Mouse (Mus musculus) MEL (cell line): ENCODE measurements at regions not wholly inside any gene's neighbourhood (a gene's known extent, or its start where the extent isn't known, plus 50 kb on each side); places are given as distances from the start of the nearest gene placed in this dataset.

ENCODE experiments used
- DNase-seq: peaks from one replicate; pipeline ENCODE4 v3.0.0; 2011; ENCODE audit warnings: low read depth, low spot score
- H3K27ac ChIP-seq: 2 replicates; pipeline ENCODE4 v1.5.1; 2012; ENCODE audit warnings: low read depth, mild to moderate bottlenecking, control low read depth, low read length, moderate library complexity; ENCODE audit not compliant: control insufficient read depth
- H3K27me3 ChIP-seq, 2 experiments: fragments of 150-350 bp in 1 of 2; sonication (generic) in 1 of 2; 2 replicates each; pipeline ENCODE4 v1.6.1; 2012; ENCODE audit warnings: low read length in 2 of 2, mild to moderate bottlenecking in 2 of 2, improper control_type of control experiment in 1 of 2, moderate library complexity in 1 of 2; ENCODE audit not compliant: insufficient read depth in 2 of 2, control insufficient read depth in 1 of 2
- H3K36me3 ChIP-seq, 2 experiments: 2 replicates each; pipeline ENCODE4 v1.6.1; 2012 to 2014; ENCODE audit warnings: low read length in 2 of 2, improper control_type of control experiment in 1 of 2, inconsistent platforms in 1 of 2, mild to moderate bottlenecking in 1 of 2; ENCODE audit not compliant: insufficient read depth in 2 of 2, control insufficient read depth in 1 of 2
- H3K4me1 ChIP-seq, 2 experiments: fragments of 150-350 bp in 1 of 2; sonication (generic) in 1 of 2; 2 replicates each; pipeline ENCODE4 v1.6.1; 2012; ENCODE audit warnings: low read length in 2 of 2, improper control_type of control experiment in 1 of 2, mild to moderate bottlenecking in 1 of 2; ENCODE audit not compliant: insufficient read depth in 2 of 2, control insufficient read depth in 1 of 2
- H3K4me3 ChIP-seq, 2 experiments: fragments of 150-350 bp in 1 of 2; sonication (generic) in 1 of 2; 2 replicates each; pipeline ENCODE4 v1.5.1; 2012; ENCODE audit warnings: low read depth in 2 of 2, low read length in 2 of 2, mild to moderate bottlenecking in 2 of 2, moderate library complexity in 2 of 2, control low read depth in 1 of 2, improper control_type of control experiment in 1 of 2; ENCODE audit not compliant: control insufficient read depth in 1 of 2, insufficient read depth in 1 of 2
- H3K79me2 ChIP-seq: 2 replicates; pipeline ENCODE4 v1.6.1; 2012; ENCODE audit warnings: mild to moderate bottlenecking, low read length, moderate library complexity; ENCODE audit not compliant: control insufficient read depth, poor library complexity, insufficient read depth
- H3K9ac ChIP-seq: 2 replicates; pipeline ENCODE4 v1.6.1; 2012; ENCODE audit warnings: low read depth, mild to moderate bottlenecking, control low read depth, low read length, moderate library complexity; ENCODE audit not compliant: control insufficient read depth, poor library complexity, severe bottlenecking
- H3K9me3 ChIP-seq: fragments of 150-350 bp; sonication (generic); replicated peaks from 2 replicates; pipeline ENCODE4 v1.6.1; 2012; ENCODE audit warnings: mild to moderate bottlenecking, low read length, improper control_type of control experiment, moderate library complexity; ENCODE audit not compliant: insufficient read depth
- BHLHE40 ChIP-seq: IDR thresholded peaks from 2 replicates; pipeline ENCODE4 v1.6.1; 2012; ENCODE audit warnings: low read depth, mild to moderate bottlenecking, inconsistent platforms, low read length, improper control_type of control experiment, borderline replicate concordance
- CHD1 ChIP-seq: IDR thresholded peaks from 2 replicates; pipeline ENCODE4 v1.6.1; 2012; ENCODE audit warnings: low read depth, mild to moderate bottlenecking, inconsistent platforms, low read length, improper control_type of control experiment
- CHD2 ChIP-seq: IDR thresholded peaks from 2 replicates; pipeline ENCODE4 v1.6.1; 2011; ENCODE audit warnings: low read length, improper control_type of control experiment
- ELF1 ChIP-seq: IDR thresholded peaks from 2 replicates; pipeline ENCODE4 v1.6.1; 2014; ENCODE audit warnings: low read depth, mild to moderate bottlenecking, inconsistent platforms, low read length, improper control_type of control experiment, moderate library complexity
- GABPA ChIP-seq: IDR thresholded peaks from 2 replicates; pipeline ENCODE4 v1.6.1; 2012; ENCODE audit warnings: low read depth, mild to moderate bottlenecking, inconsistent platforms, low read length, improper control_type of control experiment, moderate library complexity
- HCFC1 ChIP-seq: IDR thresholded peaks from 2 replicates; pipeline ENCODE4 v1.6.1; 2012; ENCODE audit warnings: low read depth, mild to moderate bottlenecking, inconsistent platforms, low read length, improper control_type of control experiment, moderate library complexity
- JUND ChIP-seq: IDR thresholded peaks from 2 replicates; pipeline ENCODE4 v1.6.1; 2011; ENCODE audit warnings: low read depth, mild to moderate bottlenecking, improper control_type of control experiment, low read length
- MAFK ChIP-seq: IDR thresholded peaks from 2 replicates; pipeline ENCODE4 v1.6.1; 2011; ENCODE audit warnings: low read depth, mild to moderate bottlenecking, low read length, improper control_type of control experiment, borderline replicate concordance
- MAX ChIP-seq: IDR thresholded peaks from 2 replicates; pipeline ENCODE4 v1.6.1; 2011; ENCODE audit warnings: low read length, improper control_type of control experiment
- MEF2A ChIP-seq: IDR thresholded peaks from 2 replicates; pipeline ENCODE4 v1.6.1; 2014; ENCODE audit warnings: low read depth, mild to moderate bottlenecking, inconsistent platforms, low read length, improper control_type of control experiment; ENCODE audit not compliant: poor library complexity, insufficient replicate concordance, severe bottlenecking; ENCODE audit errors: extremely low read depth
- MYB ChIP-seq: IDR thresholded peaks from 2 replicates; pipeline ENCODE4 v1.6.1; 2011; ENCODE audit warnings: mild to moderate bottlenecking, low read depth, low read length, improper control_type of control experiment
- NELFE ChIP-seq: IDR thresholded peaks from 2 replicates; pipeline ENCODE4 v1.6.1; 2011; ENCODE audit warnings: low read depth, low read length, improper control_type of control experiment
- NRF1 ChIP-seq: IDR thresholded peaks from 2 replicates; pipeline ENCODE4 v1.6.1; 2014; ENCODE audit warnings: low read depth, mild to moderate bottlenecking, inconsistent platforms, low read length, improper control_type of control experiment, moderate library complexity; ENCODE audit not compliant: poor library complexity, insufficient read depth, severe bottlenecking
- RAD21 ChIP-seq: IDR thresholded peaks from 2 replicates; pipeline ENCODE4 v1.6.1; 2011; ENCODE audit warnings: mild to moderate bottlenecking, low read depth, low read length, improper control_type of control experiment
- RCOR1 ChIP-seq: IDR thresholded peaks from 2 replicates; pipeline ENCODE4 v1.6.1; 2012; ENCODE audit warnings: low read depth, mild to moderate bottlenecking, inconsistent platforms, low read length, improper control_type of control experiment
- SIN3A ChIP-seq: IDR thresholded peaks from 2 replicates; pipeline ENCODE4 v1.6.1; 2012; ENCODE audit warnings: low read length, improper control_type of control experiment, inconsistent platforms
- SMC3 ChIP-seq: IDR thresholded peaks from 2 replicates; pipeline ENCODE4 v1.6.1; 2011; ENCODE audit warnings: low read depth, low read length, improper control_type of control experiment
- USF1 ChIP-seq: IDR thresholded peaks from 2 replicates; pipeline ENCODE4 v1.6.1; 2014; ENCODE audit warnings: low read depth, mild to moderate bottlenecking, inconsistent platforms, low read length, improper control_type of control experiment, moderate library complexity
- ZNF384 ChIP-seq: IDR thresholded peaks from 2 replicates; pipeline ENCODE4 v1.6.1; 2012; ENCODE audit warnings: low read depth, mild to moderate bottlenecking, inconsistent platforms, low read length, improper control_type of control experiment

DNA sequence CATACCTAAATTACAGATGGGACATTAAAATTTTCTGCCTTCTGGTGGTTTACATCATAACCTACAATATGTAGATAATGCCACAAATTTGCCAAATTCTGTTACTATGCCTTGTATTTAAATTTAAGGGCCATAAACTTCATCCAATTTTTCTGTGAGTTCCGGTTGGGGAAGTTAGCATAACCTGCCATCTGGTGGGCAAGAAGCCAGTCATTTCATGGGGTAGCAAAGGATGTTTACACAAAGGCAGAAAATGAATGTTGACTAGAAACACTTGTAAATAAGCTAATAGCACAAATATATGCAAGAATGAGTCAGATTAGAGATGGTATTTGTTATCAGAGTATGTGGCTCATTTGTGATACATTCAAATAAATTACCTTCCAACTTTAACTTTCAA lies 415.2 kb downstream of the Tecrl start:
- no peaks in the 10 kb centered on the region for H3K79me2 ChIP-seq
- H3K36me3 ChIP-seq = no peaks in the 10 kb centered on the region
- H3K27ac ChIP-seq = no peak overlapping the region
- H3K4me1 ChIP-seq = no peaks in the 10 kb centered on the region
- no peak overlapping the region for H3K9ac ChIP-seq
- H3K9me3 ChIP-seq = no peaks in the 10 kb centered on the region
- H3K4me3 ChIP-seq = no peak overlapping the region
- no peaks in the 10 kb centered on the region for H3K27me3 ChIP-seq
- TF ChIP-seq HCFC1 (no peak), SIN3A (no peak)
- no peak for DNase-seq

DNA sequence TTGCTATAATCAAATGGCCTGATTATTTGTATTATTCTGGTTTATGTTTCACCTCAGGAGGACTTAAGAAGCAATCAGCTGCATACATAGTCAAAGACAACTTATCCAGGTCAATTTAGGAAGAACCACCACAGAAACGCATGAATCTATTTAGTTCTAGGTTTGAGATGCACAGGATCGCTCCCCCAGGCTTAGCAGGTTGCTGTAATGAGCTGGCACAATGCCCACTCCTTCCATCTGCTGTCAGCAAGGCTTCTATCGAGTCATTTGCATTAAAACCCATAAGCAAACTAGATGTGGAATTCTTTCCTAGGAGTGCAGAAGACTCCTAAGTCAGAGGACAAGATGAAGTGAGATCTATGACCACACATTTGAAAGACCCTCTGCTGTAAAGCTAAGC lies 455.6 kb downstream of the Tecrl start:
- no peak for DNase-seq
- no peak overlapping the region for H3K9ac ChIP-seq
- H3K36me3 ChIP-seq = no peaks in the 10 kb centered on the region
- H3K4me1 ChIP-seq = no peaks in the 10 kb centered on the region
- H3K9me3 ChIP-seq = no peaks in the 10 kb centered on the region
- H3K27ac ChIP-seq = no peak overlapping the region
- no peak for TF ChIP-seq RAD21
- no peak for TF ChIP-seq ZNF384
- no peak for TF ChIP-seq CHD2
- TF ChIP-seq CHD1 = no peak
- H3K4me3 ChIP-seq = no peak overlapping the region
- no peaks in the 10 kb centered on the region for H3K79me2 ChIP-seq
- H3K27me3 ChIP-seq = no peaks in the 10 kb centered on the region

DNA sequence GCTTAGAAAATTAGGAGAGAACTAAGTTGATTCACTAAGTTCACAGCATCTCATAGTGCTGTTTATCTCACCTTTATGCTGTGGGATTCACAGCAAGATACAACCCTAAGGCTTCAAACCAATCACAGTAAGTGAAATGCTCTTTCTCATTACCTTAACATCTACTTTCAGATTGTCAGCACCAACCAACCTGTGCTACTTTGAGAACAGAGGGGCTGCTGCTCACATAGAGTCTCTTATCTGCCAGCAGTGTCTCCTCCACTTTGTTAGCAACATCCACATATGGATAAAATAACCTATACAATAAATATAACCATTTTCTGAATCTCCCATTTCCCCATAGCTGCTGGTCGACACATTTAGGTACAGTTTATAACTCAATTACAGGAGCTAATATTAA lies 456.1 kb downstream of the Tecrl start:
- H3K36me3 ChIP-seq = no peaks in the 10 kb centered on the region
- H3K4me1 ChIP-seq = no peaks in the 10 kb centered on the region
- no peak for DNase-seq
- no peaks in the 10 kb centered on the region for H3K27me3 ChIP-seq
- TF ChIP-seq JUND = no peak
- no peak for TF ChIP-seq MAX
- no peak for TF ChIP-seq NRF1
- TF ChIP-seq GABPA = no peak
- no peak for TF ChIP-seq SIN3A
- no peak for TF ChIP-seq ELF1
- TF ChIP-seq RCOR1 = no peak
- no peak for TF ChIP-seq MEF2A
- no peak for TF ChIP-seq ZNF384
- TF ChIP-seq NELFE = no peak
- no peak for TF ChIP-seq SMC3
- no peak for TF ChIP-seq USF1
- TF ChIP-seq MYB = no peak
- no peak for TF ChIP-seq BHLHE40
- no peak for TF ChIP-seq MAFK
- H3K4me3 ChIP-seq = no peak overlapping the region
- no peaks in the 10 kb centered on the region for H3K79me2 ChIP-seq
- H3K27ac ChIP-seq = no peak overlapping the region
- no peaks in the 10 kb centered on the region for H3K9me3 ChIP-seq
- no peak overlapping the region for H3K9ac ChIP-seq
